Mouse (Mus musculus): ENCODE measurements at regions not wholly inside any gene's neighbourhood (a gene's known extent, or its start where the extent isn't known, plus 50 kb on each side); places are given as distances from the start of the nearest gene placed in this dataset.

GRCm38 (mm10) chr4:9780179-9780578 is 1094.1 kb upstream of the 2610301B20Rik start:
- no peaks in the 10 kb centered on the region for H3K9me3 ChIP-seq
- 45% methylated on average over 9 of the region's 9 CpGs for WGBS
- no peak overlapping the region for H3K4me2 ChIP-seq (replicated peaks)
- H3K4me3 ChIP-seq = no peak overlapping the region
- ATAC-seq (ENCODE audit: low FRiP score, low read depth) = peak; percentile 52; the same call in 1 of the 2 replicates
- no peaks in the 10 kb centered on the region for H3K27me3 ChIP-seq
- H3K36me3 ChIP-seq = no peaks in the 10 kb centered on the region
- H3K9ac ChIP-seq (replicated peaks) = no peak overlapping the region
- H3K4me1 ChIP-seq = no peaks in the 10 kb centered on the region
- H3K27ac ChIP-seq (replicated peaks) = no peak overlapping the region

- 70% methylated on average over 2 of the region's 2 CpGs for WGBS
- no peaks in the 10 kb centered on the region for H3K4me1 ChIP-seq
- H3K4me2 ChIP-seq (replicated peaks) = no peak overlapping the region
- no peak overlapping the region for H3K27ac ChIP-seq (replicated peaks)
- no peaks in the 10 kb centered on the region for H3K36me3 ChIP-seq
- no peaks in the 10 kb centered on the region for H3K9me3 ChIP-seq
- ATAC-seq (ENCODE audit: low FRiP score, low read depth) = no peak
- H3K4me3 ChIP-seq = no peak overlapping the region
- no peak overlapping the region for H3K9ac ChIP-seq (replicated peaks)
- no peaks in the 10 kb centered on the region for H3K27me3 ChIP-seq
These were observed 1093.0 kb upstream of the 2610301B20Rik start for GRCm38 (mm10) chr4:9781318-9781717.

DNA sequence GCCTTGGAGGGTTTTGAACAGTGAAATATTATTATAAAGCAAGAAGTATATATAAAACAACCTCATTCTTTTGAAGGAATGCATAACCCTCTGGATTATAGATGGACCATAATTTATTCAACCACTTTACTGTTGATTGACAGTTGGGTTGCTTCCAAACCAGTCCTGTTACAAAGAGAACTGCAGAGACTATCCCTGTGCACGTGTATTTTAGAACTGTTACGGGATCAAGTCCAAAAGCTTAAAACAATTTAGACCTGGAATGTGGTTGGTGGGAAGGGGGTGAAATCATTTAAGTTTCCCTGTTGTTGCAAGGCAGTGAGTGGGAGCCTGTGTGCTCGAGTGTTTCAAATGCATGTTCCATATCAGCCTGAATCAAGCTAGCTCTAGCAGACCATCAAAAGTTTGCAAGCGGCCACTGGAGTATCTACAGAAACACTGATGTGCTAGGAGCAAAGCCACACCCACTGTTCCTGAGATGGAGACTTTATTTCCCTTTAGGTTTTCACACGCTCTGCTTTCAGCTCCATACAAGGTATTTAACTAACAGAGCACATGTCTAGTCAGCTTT is 1086.4 kb upstream of the 2610301B20Rik start:
- H3K9me3 ChIP-seq = no peaks in the 10 kb centered on the region
- no peak overlapping the region for H3K4me3 ChIP-seq
- H3K36me3 ChIP-seq = no peaks in the 10 kb centered on the region
- no peak overlapping the region for H3K27ac ChIP-seq (replicated peaks)
- H3K4me1 ChIP-seq = no peaks in the 10 kb centered on the region
- no peak overlapping the region for H3K4me2 ChIP-seq (replicated peaks)
- H3K27me3 ChIP-seq = no peaks in the 10 kb centered on the region
- H3K9ac ChIP-seq (replicated peaks) = no peak overlapping the region
- WGBS = 85% methylated on average over 5 of the region's 5 CpGs
- no peak for ATAC-seq (ENCODE audit: low FRiP score, low read depth)

DNA sequence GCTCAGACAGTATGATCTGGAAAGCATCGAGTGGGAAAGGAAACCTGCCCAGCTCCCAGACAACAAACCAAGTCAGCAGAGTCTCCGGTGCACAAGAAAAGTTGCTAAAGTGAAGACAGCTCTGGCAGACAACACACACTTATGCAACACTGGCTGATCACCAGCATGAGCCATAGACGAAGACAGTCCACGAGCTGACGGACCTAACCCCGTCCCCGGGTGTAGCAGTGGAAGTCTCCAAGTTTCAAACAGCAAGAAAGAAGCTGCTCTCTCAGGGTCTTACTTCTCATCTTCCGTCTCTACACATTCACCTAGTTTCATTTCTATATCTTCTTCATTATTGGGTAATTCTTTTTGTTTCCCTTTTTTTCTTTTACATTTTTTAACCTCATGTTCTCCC is 1083.8 kb upstream of the 2610301B20Rik start:
- Histone ChIP-seq H3K27me3 (no peaks in the 10 kb centered on the region), H3K9ac (replicated peaks) (no peak overlapping the region), H3K4me3 (no peak overlapping the region), H3K36me3 (no peaks in the 10 kb centered on the region), H3K9me3 (no peaks in the 10 kb centered on the region), H3K4me2 (replicated peaks) (no peak overlapping the region), H3K27ac (replicated peaks) (no peak overlapping the region), H3K4me1 (no peaks in the 10 kb centered on the region)
- ATAC-seq (ENCODE audit: low FRiP score, low read depth) = no peak
- 94% methylated on average over 8 of the region's 8 CpGs for WGBS
